Mouse (Mus musculus) heart, postnatal 36 days (tissue): ENCODE results near the gene Wfikkn1. TPM values are rescaled to one million over a fixed set of nuclear protein-coding genes. Genes with fewer than 3 reads are reported as not detected.
"Not testable (repeated sequence)": the region's sequence is repeated elsewhere in the genome, so short reads cannot be mapped to it uniquely, and the experiment has no call there.

Source experiments
- DNase-seq, 2 experiments: peaks; one replicate each; pipeline ENCODE4 v3.0.0; 2021 to 2022
- intact Hi-C: fragments of 180-260 bp; cut with DNase I; formaldehyde crosslinking; loops from one replicate; pipeline ENCODE4 v1.15.1; 2025
- total RNA-seq, 2 experiments: library from RNA; stranded (reverse); gene quantifications; 2 replicates each; pipeline ENCODE4 v1.2.3; 2021

Gene Wfikkn1
- total RNA-seq, 2 experiments from 2014 or later = 0.41 to 0.64 TPM

GRCm38 (mm10) chr17:25871566-25871965, 9.1 kb downstream of the Wfikkn1 start:
- intact Hi-C loops, DNase-seq: not testable (repeated sequence)

- intact Hi-C loops = loop anchor here (2.0 kb wide), 1 partner anchor 25 kb away; the partner anchor contains the start of gene Rhot2
- no peak for DNase-seq
These were observed 10.7 kb downstream of the Wfikkn1 start for GRCm38 (mm10) chr17:25869954-25870353.

GRCm38 (mm10) chr17:25869498-25869897, 11.2 kb downstream of the Wfikkn1 start:
- intact Hi-C loops = loop anchor here (2.0 kb wide), 1 partner anchor 25 kb away; the partner anchor contains the start of gene Rhot2
- no peak for DNase-seq

GRCm38 (mm10) chr17:25868601-25869191, 12.0 kb downstream of the Wfikkn1 start, which contains the start of gene Mcrip2:
Gene Mcrip2, minus strand, starts transcription at chr17:25868764.
- peak; percentile 83 to 86 for DNase-seq
- intact Hi-C loops = loop anchor here (2.0 kb wide), 1 partner anchor 24 kb away; the partner anchor contains the start of gene Rhot2

- peak; percentile 68 to 69 for DNase-seq
- intact Hi-C loops = loop anchor here (2.0 kb wide), 1 partner anchor 23 kb away; the partner anchor contains the start of gene Rhot2
These were observed 12.6 kb downstream of the Wfikkn1 start for GRCm38 (mm10) chr17:25867836-25868600.

- no peak for DNase-seq
- intact Hi-C loops = no loop called here
These were observed 13.2 kb downstream of the Wfikkn1 start for GRCm38 (mm10) chr17:25867509-25867835.

GRCm38 (mm10) chr17:25866172-25866571, 14.5 kb downstream of the Wfikkn1 start:
- intact Hi-C loops = no loop called here
- no peak for DNase-seq

- DNase-seq = no peak
- intact Hi-C loops = no loop called here
These were observed 15.4 kb downstream of the Wfikkn1 start for GRCm38 (mm10) chr17:25865288-25865687.

GRCm38 (mm10) chr17:25864311-25864710, 16.3 kb downstream of the Wfikkn1 start:
- intact Hi-C loops = no loop called here
- DNase-seq = no peak

GRCm38 (mm10) chr17:25863681-25864080, 17.0 kb downstream of the Wfikkn1 start:
- DNase-seq = no peak
- intact Hi-C loops = no loop called here

GRCm38 (mm10) chr17:25861704-25862612, 18.7 kb downstream of the Wfikkn1 start:
- intact Hi-C loops = no loop called here
- DNase-seq = no peak

GRCm38 (mm10) chr17:25860832-25861703, 19.6 kb downstream of the Wfikkn1 start, which contains the start of gene Wdr90:
Gene Wdr90, minus strand, starts transcription at chr17:25861501.
- intact Hi-C loops = no loop called here
- DNase-seq = peak; percentile 89

GRCm38 (mm10) chr17:25860229-25860628, 20.4 kb downstream of the Wfikkn1 start:
- intact Hi-C loops = no loop called here
- DNase-seq = no peak

GRCm38 (mm10) chr17:25844396-25844901, 36.2 kb downstream of the Wfikkn1 start, which contains the start of gene Rhot2:
Gene Rhot2, minus strand, starts transcription at chr17:25844851.
- DNase-seq = peak; percentile 93 to 95
- intact Hi-C loops = loop anchor here (2.0 kb wide), 1 partner anchor 24 kb away; the partner anchor contains the start of gene Mcrip2

- intact Hi-C loops = loop anchor here (2.0 kb wide), 1 partner anchor 25 kb away; the partner anchor contains the start of gene Mcrip2
- DNase-seq = no peak
These were observed 36.8 kb downstream of the Wfikkn1 start for GRCm38 (mm10) chr17:25843636-25844395.

GRCm38 (mm10) chr17:25843122-25843521, 37.5 kb downstream of the Wfikkn1 start:
- no peak for DNase-seq
- intact Hi-C loops = no loop called here

GRCm38 (mm10) chr17:25842509-25842908, 38.1 kb downstream of the Wfikkn1 start:
- DNase-seq = no peak
- intact Hi-C loops = no loop called here

GRCm38 (mm10) chr17:25841117-25841880, 39.4 kb downstream of the Wfikkn1 start, which contains the start of gene Gm20683:
Gene Gm20683, minus strand, starts transcription at chr17:25841763.
- intact Hi-C loops = no loop called here
- no peak for DNase-seq
